Mouse (Mus musculus): Measurements from ENCODE around the gene Krtap10-10. TPM values are rescaled to one million over a fixed set of nuclear protein-coding genes. Genes with fewer than 3 reads are reported as not detected.
A peak's percentile ranks its signal among the peaks of the same experiment; 100 is the strongest.
"Not testable (repeated sequence)": the region's sequence is repeated elsewhere in the genome, so short reads cannot be mapped to it uniquely, and the experiment has no call there.

Gene Krtap10-10
- not detected in 2 replicates for polyA plus RNA-seq (2015; fragmentation: Nextera tagmentation; extraction: Ambion mirVana)

- H3K27ac ChIP-seq (replicated peaks): no peak within 1 kb of the TSS
- no peaks in the 10 kb centered on the region for H3K4me1 ChIP-seq (replicated peaks)
- no peaks in the 10 kb centered on the region for H3K27me3 ChIP-seq
- H3K4me2 ChIP-seq: no peak within 1 kb of the TSS
- no peaks in the 10 kb centered on the region for H3K36me3 ChIP-seq
- H3K4me3 ChIP-seq: no peak within 1 kb of the TSS
- no peaks in the 10 kb centered on the region for H3K9me3 ChIP-seq
- ATAC-seq (ENCODE audit: low read depth): no peak
- 73% methylated on average over 6 of the region's 9 CpGs for WGBS
- no peak within 1 kb of the TSS for H3K9ac ChIP-seq
These were observed at the start of gene Krtap10-10 for GRCm38 (mm10) chr10:77835647-77836046. Krtap10-10 (plus strand) TSS chr10:77835947.

DNA sequence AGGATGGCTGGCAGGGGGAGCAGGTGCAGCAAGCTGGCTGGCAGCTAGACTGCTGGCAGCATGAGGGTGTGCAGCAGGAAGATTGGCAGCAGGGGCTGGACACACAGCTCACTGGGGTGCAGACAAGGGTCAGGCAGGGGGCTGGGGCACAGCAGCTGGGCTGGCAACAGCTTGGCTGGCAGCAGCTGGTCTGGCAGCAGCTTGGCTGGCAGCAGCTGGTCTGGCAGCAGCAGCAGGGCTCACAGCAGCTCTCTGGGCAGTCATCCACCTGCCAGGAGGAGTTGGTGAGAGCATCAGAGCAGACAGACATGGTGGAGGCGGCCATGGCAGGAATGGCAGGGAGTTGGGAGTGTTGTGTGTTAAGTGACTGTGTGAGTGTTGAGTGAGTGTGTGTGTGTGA is 47.9 kb upstream of the Krtap10-10 start, which contains the start of gene Gm7137:
Gene Gm7137 (minus strand): TSS at position 325 of the 400 bp plus-strand sequence.
- not testable (repeated sequence) for ATAC-seq (ENCODE audit: low read depth); H3K4me3 ChIP-seq; H3K9ac ChIP-seq; H3K36me3 ChIP-seq; H3K27ac ChIP-seq (replicated peaks); H3K27me3 ChIP-seq; H3K4me1 ChIP-seq (replicated peaks); H3K9me3 ChIP-seq; H3K4me2 ChIP-seq
- WGBS: 40% methylated on average over 1 of the region's 1 CpGs

DNA sequence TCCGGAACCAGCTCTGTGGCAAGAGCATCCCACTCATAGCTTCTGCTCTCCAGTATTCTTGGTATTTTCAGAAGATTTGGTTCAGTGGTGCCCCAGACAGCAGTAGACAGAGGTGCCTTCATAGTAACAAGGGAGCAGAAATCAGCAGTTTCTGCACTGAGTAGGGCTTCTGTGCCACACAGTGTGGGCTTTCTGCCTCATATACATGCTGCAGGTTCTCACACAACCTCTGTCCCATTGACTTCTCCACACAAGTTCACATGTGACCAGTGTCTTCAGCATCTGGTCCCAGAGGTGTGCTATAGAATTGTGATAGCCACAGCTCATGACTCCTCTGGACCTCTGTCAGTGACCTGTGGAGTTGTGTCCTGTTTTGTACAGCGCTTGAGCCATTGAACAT is 47.1 kb upstream of the Krtap10-10 start:
- Histone ChIP-seq H3K36me3 (no peaks in the 10 kb centered on the region), H3K4me3 (no peak overlapping the region), H3K9me3 (no peaks in the 10 kb centered on the region), H3K27ac (replicated peaks) (no peak overlapping the region), H3K4me1 (replicated peaks) (no peaks in the 10 kb centered on the region), H3K4me2 (no peak overlapping the region), H3K9ac (no peak overlapping the region), H3K27me3 (no peaks in the 10 kb centered on the region)
- 84% methylated on average over 2 of the region's 2 CpGs for WGBS
- no peak for ATAC-seq (ENCODE audit: low read depth)

DNA sequence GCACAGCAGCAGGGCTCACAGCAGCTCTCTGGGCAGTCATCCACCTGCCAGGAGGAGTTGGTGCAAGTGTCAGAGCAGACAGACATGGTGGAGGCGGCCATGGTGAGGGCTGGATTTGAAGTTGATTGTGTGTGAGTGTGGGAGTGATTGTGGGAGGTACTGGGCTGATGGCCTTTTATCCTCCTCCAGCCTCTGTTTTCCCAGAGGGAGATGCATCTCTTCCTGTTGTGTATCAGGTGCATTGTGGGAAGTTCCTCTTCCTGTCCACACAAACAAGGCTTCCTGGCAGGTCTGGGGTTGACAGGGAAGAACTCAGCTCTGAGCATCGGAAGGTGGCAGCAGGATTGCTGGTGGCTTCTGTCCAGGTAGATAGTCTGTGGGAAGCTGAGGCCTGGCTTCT is 40.8 kb upstream of the Krtap10-10 start, which contains the start of gene Gm9639:
Gene Gm9639 (minus strand): TSS at position 101 of the 400 bp plus-strand sequence.
- Histone ChIP-seq H3K36me3 (no peaks in the 10 kb centered on the region), H3K4me1 (replicated peaks) (peaks cover 8% of the 10 kb centered on the region; the same call in 1 of the 2 replicates), H3K27me3 (no peaks in the 10 kb centered on the region), H3K4me2 (no peak within 1 kb of the TSS), H3K9ac (no peak within 1 kb of the TSS), H3K27ac (replicated peaks) (no peak within 1 kb of the TSS), H3K9me3 (no peaks in the 10 kb centered on the region), H3K4me3 (no peak within 1 kb of the TSS)
- WGBS: 60% methylated on average over 2 of the region's 2 CpGs
- no peak for ATAC-seq (ENCODE audit: low read depth)

- Histone ChIP-seq H3K9ac (no peak overlapping the region; the same call in 1 of the 2 replicates), H3K4me1 (replicated peaks) (peaks cover 8% of the 10 kb centered on the region; the same call in 1 of the 2 replicates), H3K27ac (replicated peaks) (peak overlapping the region; percentile 49; the same call in 1 of the 2 replicates), H3K9me3 (no peaks in the 10 kb centered on the region), H3K27me3 (no peaks in the 10 kb centered on the region), H3K4me3 (no peak overlapping the region), H3K4me2 (no peak overlapping the region), H3K36me3 (no peaks in the 10 kb centered on the region)
- no peak for ATAC-seq (ENCODE audit: low read depth)
- 16% methylated on average over 3 of the region's 3 CpGs for WGBS
These were observed 38.1 kb upstream of the Krtap10-10 start for GRCm38 (mm10) chr10:77797677-77798076.

DNA sequence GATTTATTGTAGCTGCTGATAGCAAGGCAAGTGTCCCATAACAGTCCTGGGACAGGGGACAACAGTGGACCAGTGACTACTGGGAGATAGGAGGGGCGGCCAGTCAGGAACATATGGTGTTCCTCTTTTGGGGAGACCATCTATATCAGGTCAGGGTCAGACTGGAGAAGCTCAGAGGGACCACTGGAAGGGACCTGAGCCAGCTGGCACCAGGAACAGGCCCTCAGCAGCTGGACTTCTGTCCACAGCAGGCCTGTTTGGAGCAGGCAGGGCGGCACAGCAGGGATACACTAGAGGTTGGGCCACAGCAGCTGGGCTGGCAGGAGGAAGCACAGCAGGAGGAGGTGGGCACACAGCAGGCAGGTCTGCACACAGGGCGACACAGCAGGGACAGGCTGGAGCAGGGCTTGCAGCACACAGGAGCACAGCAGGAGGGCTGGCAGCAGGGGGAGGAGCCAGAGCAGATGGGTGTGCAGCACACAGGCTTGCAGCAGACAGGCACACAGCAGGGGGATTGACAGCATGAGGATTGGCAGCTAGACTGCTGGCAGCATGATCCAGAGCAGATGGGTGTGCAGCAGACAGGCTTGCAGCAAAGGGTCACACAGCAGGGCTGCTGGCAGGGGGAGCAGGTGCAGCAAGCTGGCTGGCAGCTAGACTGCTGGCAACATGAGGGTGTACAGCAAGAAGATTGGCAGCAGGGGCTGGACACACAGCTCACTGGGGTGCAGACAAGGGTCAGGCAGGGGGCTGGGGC is 37.4 kb upstream of the Krtap10-10 start:
- ATAC-seq (ENCODE audit: low read depth): 0 out of 2 replicates have a peak, but pooled peaks have one; percentile 27
- not testable (repeated sequence) for H3K4me2 ChIP-seq; H3K27me3 ChIP-seq; H3K9ac ChIP-seq; H3K9me3 ChIP-seq; H3K4me1 ChIP-seq (replicated peaks); H3K36me3 ChIP-seq; H3K4me3 ChIP-seq
- H3K27ac ChIP-seq (replicated peaks): peak overlapping the region; percentile 49; the same call in 1 of the 2 replicates
- 35% methylated on average over 3 of the region's 3 CpGs for WGBS

GRCm38 (mm10) chr10:77798921-77799508 is 36.7 kb upstream of the Krtap10-10 start, which contains the start of gene Gm19668:
Gm19668 (minus strand) TSS chr10:77799133.
- Histone ChIP-seq H3K4me1 (replicated peaks) (peaks cover 8% of the 10 kb centered on the region; the same call in 1 of the 2 replicates), H3K4me2 (no peak within 1 kb of the TSS), H3K4me3 (no peak within 1 kb of the TSS), H3K27ac (replicated peaks) (peak within 1 kb of the TSS; percentile 49; the same call in 1 of the 2 replicates), H3K9me3 (no peaks in the 10 kb centered on the region), H3K36me3 (no peaks in the 10 kb centered on the region), H3K9ac (no peak within 1 kb of the TSS), H3K27me3 (no peaks in the 10 kb centered on the region)
- no peak for ATAC-seq (ENCODE audit: low read depth)
- 28% methylated on average over 8 of the region's 8 CpGs for WGBS

DNA sequence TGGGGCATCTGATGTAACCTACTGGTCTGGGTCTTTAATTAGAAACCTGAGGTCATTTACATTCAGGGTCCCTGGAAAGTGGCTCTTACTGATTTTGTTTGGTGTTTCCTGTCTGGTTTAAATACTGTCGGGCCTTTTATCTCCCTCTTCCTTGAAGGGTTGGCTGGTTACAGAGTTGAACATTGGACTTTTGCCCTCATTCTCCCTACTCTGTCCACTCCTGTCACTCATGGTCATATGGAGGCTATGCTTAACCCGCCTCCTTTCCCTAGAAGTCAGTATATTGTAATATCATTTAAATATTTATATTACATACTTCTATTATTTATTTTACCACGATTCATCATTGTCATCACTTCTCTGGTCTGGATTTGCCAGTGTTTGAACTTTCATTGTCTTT is 31.7 kb upstream of the Krtap10-10 start:
- Histone ChIP-seq H3K9me3 (no peaks in the 10 kb centered on the region), H3K36me3 (no peaks in the 10 kb centered on the region), H3K27ac (replicated peaks) (no peak overlapping the region), H3K27me3 (no peaks in the 10 kb centered on the region), H3K4me1 (replicated peaks) (0 out of 2 replicates have a peak, but pooled peaks cover under 1% of the 10 kb centered on the region), H3K9ac (no peak overlapping the region), H3K4me2 (no peak overlapping the region), H3K4me3 (no peak overlapping the region)
- 87% methylated on average over 3 of the region's 3 CpGs for WGBS
- no peak for ATAC-seq (ENCODE audit: low read depth)

DNA sequence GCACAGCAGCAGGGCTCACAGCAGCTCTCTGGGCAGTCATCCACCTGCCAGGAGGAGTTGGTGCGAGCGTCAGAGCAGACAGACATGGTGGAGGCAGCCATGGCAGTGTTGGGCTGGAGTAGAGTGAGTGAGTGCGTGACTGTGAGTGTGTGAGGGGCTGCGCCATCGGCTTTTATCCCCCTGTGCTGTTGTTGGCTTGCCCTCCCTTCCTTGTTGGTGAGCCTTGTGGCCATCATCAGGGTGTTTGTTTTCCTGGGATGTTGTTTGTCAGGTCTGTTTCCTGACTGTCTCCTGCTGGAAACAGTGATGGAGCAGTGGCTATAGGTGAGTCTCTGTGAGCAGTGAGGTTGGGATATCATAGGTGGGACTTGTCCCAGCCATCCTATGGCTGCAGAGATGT is 24.0 kb upstream of the Krtap10-10 start, which contains the start of gene Gm9507:
Gene Gm9507 (minus strand): TSS at position 101 of the 400 bp plus-strand sequence.
- 71% methylated on average over 5 of the region's 5 CpGs for WGBS
- no peaks in the 10 kb centered on the region for H3K4me1 ChIP-seq (replicated peaks)
- H3K4me2 ChIP-seq: no peak within 1 kb of the TSS
- H3K9ac ChIP-seq: no peak within 1 kb of the TSS
- H3K27me3 ChIP-seq: no peaks in the 10 kb centered on the region
- ATAC-seq (ENCODE audit: low read depth): no peak
- no peak within 1 kb of the TSS for H3K27ac ChIP-seq (replicated peaks)
- no peaks in the 10 kb centered on the region for H3K9me3 ChIP-seq
- H3K36me3 ChIP-seq: no peaks in the 10 kb centered on the region
- no peak within 1 kb of the TSS for H3K4me3 ChIP-seq

- Histone ChIP-seq H3K4me3 (no peak within 1 kb of the TSS), H3K27ac (replicated peaks) (no peak within 1 kb of the TSS), H3K4me1 (replicated peaks) (no peaks in the 10 kb centered on the region), H3K9ac (no peak within 1 kb of the TSS), H3K9me3 (no peaks in the 10 kb centered on the region), H3K27me3 (no peaks in the 10 kb centered on the region), H3K4me2 (no peak within 1 kb of the TSS), H3K36me3 (no peaks in the 10 kb centered on the region)
- no peak for ATAC-seq (ENCODE audit: low read depth)
- 63% methylated on average over 4 of the region's 4 CpGs for WGBS
These were observed 21.4 kb upstream of the Krtap10-10 start, which contains the start of gene Gm2696 for GRCm38 (mm10) chr10:77814382-77814781. Gm2696 (plus strand) TSS chr10:77814682.

DNA sequence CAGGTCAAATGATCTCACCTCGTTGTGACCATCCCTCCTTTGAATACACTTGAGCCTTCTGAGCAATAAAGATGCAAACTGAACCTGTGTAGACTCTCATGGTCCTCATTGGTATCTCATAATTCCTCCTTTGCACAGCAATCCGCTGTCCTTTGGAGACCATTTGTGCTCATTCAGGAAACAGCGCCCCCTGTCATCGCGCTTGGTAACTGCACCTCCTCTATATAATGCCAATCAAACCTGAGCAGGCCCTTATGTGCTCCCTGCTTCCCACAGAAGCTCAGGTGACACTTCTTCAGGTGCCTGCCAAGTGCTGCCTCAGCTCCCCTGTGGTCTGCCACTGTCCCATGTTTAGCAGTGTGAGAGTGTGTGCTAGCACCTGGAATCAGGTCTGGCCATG is 20.2 kb upstream of the Krtap10-10 start:
- no peak overlapping the region for H3K4me2 ChIP-seq
- no peaks in the 10 kb centered on the region for H3K36me3 ChIP-seq
- no peaks in the 10 kb centered on the region for H3K27me3 ChIP-seq
- H3K4me3 ChIP-seq: no peak overlapping the region
- no peak for ATAC-seq (ENCODE audit: low read depth)
- H3K4me1 ChIP-seq (replicated peaks): no peaks in the 10 kb centered on the region
- H3K9ac ChIP-seq: no peak overlapping the region
- no peaks in the 10 kb centered on the region for H3K9me3 ChIP-seq
- no peak overlapping the region for H3K27ac ChIP-seq (replicated peaks)
- WGBS: 36% methylated on average over 5 of the region's 5 CpGs

- no peak overlapping the region for H3K4me2 ChIP-seq
- no peak overlapping the region for H3K9ac ChIP-seq
- 97% methylated on average over 4 of the region's 4 CpGs for WGBS
- no peaks in the 10 kb centered on the region for H3K27me3 ChIP-seq
- H3K4me3 ChIP-seq: no peak overlapping the region
- H3K9me3 ChIP-seq: no peaks in the 10 kb centered on the region
- H3K27ac ChIP-seq (replicated peaks): no peak overlapping the region
- H3K36me3 ChIP-seq: no peaks in the 10 kb centered on the region
- ATAC-seq (ENCODE audit: low read depth): no peak
- H3K4me1 ChIP-seq (replicated peaks): no peaks in the 10 kb centered on the region
These were observed 17.2 kb upstream of the Krtap10-10 start for GRCm38 (mm10) chr10:77818523-77818922.
